Mouse (Mus musculus): Measurements from ENCODE around the gene Aunip.

The Aunip gene

GRCm38 (mm10) chr4:134553631-134554030 is 42.8 kb downstream of the Aunip start:
- no peak for DNase-seq (ENCODE audit: low read depth, low spot score)

GRCm38 (mm10) chr4:134555956-134556580 is 45.3 kb downstream of the Aunip start:
- DNase-seq (ENCODE audit: low read depth, low spot score) = no peak

DNA sequence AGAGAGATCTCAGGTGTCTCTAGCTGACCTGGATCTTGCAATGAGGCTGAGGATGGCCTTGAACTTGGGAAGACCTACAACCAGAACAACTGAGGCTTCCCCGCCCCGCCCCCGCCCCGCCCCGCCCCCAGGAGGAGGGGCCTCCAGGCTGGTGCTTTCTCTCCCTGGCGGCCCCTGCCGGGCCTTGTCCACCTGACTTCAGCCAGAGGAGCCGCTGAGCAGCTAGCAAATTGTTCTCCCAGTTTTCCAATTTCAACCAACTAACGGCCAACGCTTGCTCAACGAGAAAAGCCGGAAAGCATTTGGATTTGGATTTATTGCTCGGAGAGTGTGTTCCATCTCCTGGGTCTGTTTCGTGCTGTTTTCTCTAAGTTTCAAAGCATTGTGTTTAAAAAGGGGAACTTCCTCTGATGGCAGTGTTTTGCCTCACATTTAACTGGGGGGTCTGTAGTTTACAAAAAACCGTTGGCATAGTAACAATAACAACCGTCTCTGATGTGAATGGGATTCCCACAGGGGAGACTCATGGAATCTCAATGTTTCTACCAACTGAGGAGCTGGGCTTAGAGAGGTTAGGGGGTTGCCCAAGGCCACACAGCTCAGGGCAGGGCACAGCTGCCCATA is 46.9 kb downstream of the Aunip start:
- DNase-seq (ENCODE audit: low read depth, low spot score) = no peak

- no peak for DNase-seq (ENCODE audit: low read depth, low spot score)
Measured at GRCm38 (mm10) chr4:134558570-134559113, 47.8 kb downstream of the Aunip start.

GRCm38 (mm10) chr4:134559154-134559553 is 48.4 kb downstream of the Aunip start:
- DNase-seq (ENCODE audit: low read depth, low spot score) = no peak

DNA sequence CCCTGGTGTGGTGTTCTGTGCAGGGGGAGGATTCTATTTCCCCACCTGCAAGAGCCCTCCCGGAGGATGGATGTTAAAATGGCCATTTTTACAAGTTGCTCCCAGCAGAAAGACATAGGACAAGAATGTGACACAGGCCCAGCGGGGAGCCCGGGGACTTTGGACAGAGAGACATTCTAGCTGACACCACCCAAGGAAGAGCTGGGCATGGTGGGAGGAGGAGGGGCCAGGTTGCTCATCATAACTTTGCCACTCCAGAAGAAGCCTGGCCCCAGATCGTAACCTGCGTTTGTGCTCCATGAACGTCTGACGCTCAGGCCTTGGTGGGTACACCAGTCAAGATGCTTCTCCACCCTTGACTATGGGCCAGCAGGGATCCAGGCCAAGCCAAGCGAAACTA is 49.9 kb downstream of the Aunip start:
- DNase-seq (ENCODE audit: low read depth, low spot score) = no peak

GRCm38 (mm10) chr4:134562014-134562413 is 51.2 kb downstream of the Aunip start:
- DNase-seq (ENCODE audit: low read depth, low spot score) = no peak

GRCm38 (mm10) chr4:134563624-134564023 is 52.8 kb downstream of the Aunip start:
- DNase-seq (ENCODE audit: low read depth, low spot score) = no peak

DNA sequence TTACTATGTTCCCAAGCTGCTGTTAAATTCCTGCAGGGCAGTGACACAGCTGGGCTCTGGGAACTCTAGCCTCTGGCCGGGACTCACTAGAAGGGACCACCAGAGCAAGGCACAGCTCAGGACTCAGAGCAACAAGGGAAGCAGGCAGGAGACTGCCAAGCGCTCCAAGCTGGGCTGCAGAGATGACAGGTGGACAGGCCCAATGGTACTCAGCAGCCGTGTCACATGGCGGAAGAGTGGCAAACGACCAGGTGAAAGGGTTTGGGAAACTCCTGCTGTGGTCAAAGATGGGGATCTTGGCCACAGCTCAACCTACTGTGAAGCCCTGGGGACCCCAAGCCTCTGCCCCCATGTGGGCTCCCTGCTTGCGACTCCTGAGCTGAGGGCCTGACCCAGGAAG is 53.3 kb downstream of the Aunip start:
- DNase-seq (ENCODE audit: low read depth, low spot score) = no peak

- no peak for DNase-seq (ENCODE audit: low read depth, low spot score)
Measured at GRCm38 (mm10) chr4:134567377-134568226, 56.8 kb downstream of the Aunip start.

GRCm38 (mm10) chr4:134569205-134569604 is 58.4 kb downstream of the Aunip start:
- DNase-seq (ENCODE audit: low read depth, low spot score) = no peak

GRCm38 (mm10) chr4:134569831-134570230 is 59.0 kb downstream of the Aunip start:
- DNase-seq (ENCODE audit: low read depth, low spot score) = no peak

DNA sequence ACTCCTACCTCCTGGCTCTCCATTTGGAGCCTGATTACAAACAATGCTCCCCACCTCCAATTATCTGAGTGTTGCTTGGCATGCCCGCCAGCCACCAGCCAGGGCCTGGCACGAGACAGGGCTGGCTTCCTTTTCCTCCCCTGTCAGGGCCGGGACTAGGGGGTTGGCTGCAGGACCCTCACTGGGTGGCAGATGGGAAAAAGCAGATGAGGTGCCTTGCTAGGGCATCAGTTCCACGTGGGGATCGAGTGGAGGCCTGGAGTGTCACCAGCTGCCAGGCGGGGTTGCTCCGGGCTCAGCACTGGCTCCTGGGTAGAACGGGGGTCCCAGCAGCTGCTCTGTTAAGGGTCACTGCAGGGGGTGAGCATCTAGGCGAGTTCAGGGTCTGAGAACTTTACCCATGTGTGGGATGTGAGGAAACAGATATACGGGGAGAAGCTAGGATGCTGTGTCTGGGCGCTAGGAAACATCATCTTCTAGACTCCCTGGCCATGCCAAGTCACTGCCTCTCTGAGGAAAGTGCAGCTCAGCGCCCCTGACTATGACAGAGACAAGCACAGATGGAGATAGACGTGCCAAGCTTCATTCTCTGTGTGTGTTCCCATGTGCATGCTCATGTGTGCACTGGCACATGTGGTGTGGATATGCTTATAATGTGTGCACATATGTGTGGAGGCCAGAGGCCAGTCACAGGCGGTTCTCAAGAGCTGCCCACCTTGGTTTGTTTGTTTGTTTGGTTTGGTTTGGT is 60.1 kb downstream of the Aunip start:
- DNase-seq (ENCODE audit: low read depth, low spot score) = no peak

DNA sequence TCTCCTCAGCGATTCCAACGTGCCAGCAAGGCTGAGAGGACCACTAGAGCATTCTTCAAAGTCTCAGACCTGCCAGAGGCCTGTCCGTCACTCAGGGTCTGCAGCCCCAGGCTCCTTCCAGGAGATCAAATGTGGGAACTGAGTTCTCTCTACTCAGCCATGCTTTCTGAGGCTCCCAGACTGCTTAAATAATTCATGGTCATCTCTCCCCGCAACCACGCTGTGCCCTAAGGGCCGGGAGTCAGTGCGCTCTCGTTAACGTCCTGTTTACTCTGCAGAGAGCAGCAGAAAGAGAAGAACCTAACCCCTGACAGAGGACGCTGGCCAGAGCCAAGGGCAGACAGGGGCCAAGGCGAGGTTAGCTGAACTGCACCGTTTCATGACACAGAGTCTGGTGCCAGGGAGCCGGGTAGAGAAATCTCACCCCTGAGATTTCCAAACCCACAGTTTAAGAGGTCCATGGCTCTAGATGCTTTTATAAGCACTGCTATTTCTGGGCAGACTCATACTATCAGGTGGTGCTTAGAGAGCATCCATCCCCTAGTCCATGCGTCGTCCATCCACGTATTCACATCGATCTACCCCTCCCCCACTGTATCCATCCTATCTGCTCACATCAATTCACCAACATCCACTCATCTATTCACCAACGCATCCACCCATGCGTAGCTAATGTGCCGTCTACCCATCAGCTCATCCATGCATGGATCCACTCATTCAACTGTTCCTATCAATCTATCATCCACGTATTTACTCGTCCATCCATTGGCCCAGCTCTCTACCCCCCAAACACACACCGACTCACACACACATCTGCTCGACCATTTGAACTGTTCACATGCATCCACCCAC is 61.9 kb downstream of the Aunip start:
- no peak for DNase-seq (ENCODE audit: low read depth, low spot score)
